In the genomic region with DNA sequence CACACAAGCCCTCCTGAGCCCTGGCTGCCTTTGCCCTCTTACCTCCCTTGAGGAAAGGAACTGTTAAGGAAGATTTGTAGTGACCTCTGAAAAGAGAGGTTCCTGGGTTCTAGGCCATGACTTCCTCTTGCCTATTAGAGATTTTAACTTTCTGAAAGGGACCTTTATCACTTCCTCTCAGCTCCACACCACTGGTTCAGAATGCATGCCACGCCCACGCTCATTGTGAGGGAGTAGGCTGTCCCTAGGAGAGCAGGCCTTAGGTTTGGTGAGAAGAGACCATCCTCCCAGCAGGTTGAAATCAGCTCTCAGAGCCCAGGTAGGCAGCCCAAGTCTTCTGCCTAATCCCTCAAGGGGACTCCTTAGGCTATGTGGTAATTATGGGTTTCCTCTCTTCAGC, we compare ENCODE assay signal across 25 mouse cellular contexts. TPM values are rescaled to one million over a fixed set of nuclear protein-coding genes. Genes with fewer than 3 reads are reported as not detected.
DNase-seq lines count a peak whose midpoint lies in the region; ATAC-seq and TF ChIP-seq lines count a peak whose summit lies in the region.
"Had no signal": no experiment of that assay in that cellular context is flagged by ENCODE, and none has a peak within 500 bp of the region (broad histone marks: within the 10 kb centered on the region; RNA-seq: fewer than 3 reads in every experiment).

No protein-coding gene starts in this region.

- H3K4me3 ChIP-seq in G1E (ENCODE audit: low read depth, low read length): no peak overlapping the region
- no peak overlapping the region for H3K4me3 ChIP-seq in forebrain, embryonic 12.5 days (replicated peaks)
- no peak overlapping the region for H3K4me3 ChIP-seq in embryonic facial prominence, embryonic 10.5 days
- H3K4me3 ChIP-seq: heart, adult 2 months; hindbrain, embryonic 13.5 days; kidney, embryonic 15.5 days; limb, embryonic 10.5 days; midbrain, embryonic 13.5 days; stomach, embryonic 15.5 days had no signal

- no peak for TF ChIP-seq CTCF in G1E (IDR thresholded peaks at IDR 0.05; ENCODE audit: low read depth, low read length)

- no peaks in the 10 kb centered on the region for H3K27me3 ChIP-seq in G1E (ENCODE audit: insufficient read depth, low read length)
- H3K27me3 ChIP-seq in forebrain, embryonic 12.5 days: no peaks in the 10 kb centered on the region
- no peaks in the 10 kb centered on the region for H3K27me3 ChIP-seq in embryonic facial prominence, embryonic 10.5 days (replicated peaks; ENCODE audit: low read depth, poor library complexity, severe bottlenecking)
- H3K27me3 ChIP-seq: hindbrain, embryonic 13.5 days; kidney, embryonic 15.5 days; midbrain, embryonic 13.5 days; stomach, embryonic 15.5 days had no signal

- no peak overlapping the region for H3K27ac ChIP-seq in forebrain, embryonic 12.5 days
- no peak overlapping the region for H3K27ac ChIP-seq in embryonic facial prominence, embryonic 10.5 days (replicated peaks)
- H3K27ac ChIP-seq: heart, adult 2 months; hindbrain, embryonic 13.5 days; kidney, embryonic 15.5 days; limb, embryonic 10.5 days; midbrain, embryonic 13.5 days; stomach, embryonic 15.5 days had no signal

- H3K36me3 ChIP-seq in G1E (replicated peaks): peaks cover 100% of the 10 kb centered on the region
- H3K36me3 ChIP-seq in forebrain, embryonic 12.5 days (replicated peaks): peaks cover 98% of the 10 kb centered on the region
- peaks cover 100% of the 10 kb centered on the region for H3K36me3 ChIP-seq in embryonic facial prominence, embryonic 10.5 days (replicated peaks)

- no peak; the same call in 1 of the 2 replicates for ATAC-seq in G1E (ENCODE audit: extremely low read depth, insufficient number of reproducible peaks, low FRiP score, poor library complexity, severe bottlenecking)
- peak; percentile 79 for ATAC-seq in common myeloid progenitor, adult 5-6 weeks (replicated peaks; ENCODE audit: low read depth, poor library complexity, severe bottlenecking)
- peak; percentile 54; the same call in 1 of the 2 replicates for ATAC-seq in monocyte, adult 5-6 weeks (replicated peaks; ENCODE audit: insufficient number of reproducible peaks, low FRiP score, low TSS enrichment, poor library complexity, severe bottlenecking)
- no peak for ATAC-seq in forebrain, embryonic 12.5 days (ENCODE audit: low FRiP score)
- ATAC-seq: lung, postnatal 0 days; midbrain, embryonic 13.5 days had no signal

- no peak overlapping the region for H3K4me2 ChIP-seq in forebrain, embryonic 12.5 days
- H3K4me2 ChIP-seq: hindbrain, embryonic 13.5 days; kidney, embryonic 15.5 days; midbrain, embryonic 13.5 days; stomach, embryonic 15.5 days had no signal

- 75% methylated on average over 2 of the region's 2 CpGs for WGBS in forebrain, embryonic 12.5 days
- WGBS in embryonic facial prominence, embryonic 10.5 days: 89% methylated on average over 2 of the region's 2 CpGs

- no peak overlapping the region for H3K9ac ChIP-seq in forebrain, embryonic 12.5 days
- H3K9ac ChIP-seq: hindbrain, embryonic 13.5 days; kidney, embryonic 15.5 days; midbrain, embryonic 13.5 days; stomach, embryonic 15.5 days had no signal

- DNase-seq in A20 (ENCODE audit: low read depth, low spot score): peak; percentile 76
- peak; percentile 28 for DNase-seq in G1E (ENCODE audit: low spot score)
- DNase-seq in embryonic facial prominence, embryonic 10.5 days (ENCODE audit: low spot score): no peak
- DNase-seq in ovary, postnatal 10 days (ENCODE audit: low spot score): no peak
- DNase-seq: adrenal gland, postnatal 10 days; cerebellum, adult 2 months; cerebellum, postnatal 25 days; embryo, embryonic 11 days; gastrocnemius, postnatal 25 days; heart, adult 2 months; kidney, adult 11 months; kidney, postnatal 4 days; liver; right cerebral cortex, adult 18-20 months; thymus, adult 2 months; thymus, postnatal 4 days had no signal

- no peaks in the 10 kb centered on the region for H3K9me3 ChIP-seq in G1E (replicated peaks)
- H3K9me3 ChIP-seq in forebrain, embryonic 12.5 days: no peaks in the 10 kb centered on the region
- H3K9me3 ChIP-seq in embryonic facial prominence, embryonic 10.5 days: no peaks in the 10 kb centered on the region
- H3K9me3 ChIP-seq: hindbrain, embryonic 13.5 days; kidney, embryonic 15.5 days; limb, embryonic 10.5 days; midbrain, embryonic 13.5 days; stomach, embryonic 15.5 days had no signal

- peaks cover 12% of the 10 kb centered on the region for H3K4me1 ChIP-seq in G1E (ENCODE audit: insufficient read depth, low read depth, low read length)
- H3K4me1 ChIP-seq in forebrain, embryonic 12.5 days: no peaks in the 10 kb centered on the region
- H3K4me1 ChIP-seq in embryonic facial prominence, embryonic 10.5 days: no peaks in the 10 kb centered on the region
- H3K4me1 ChIP-seq: hindbrain, embryonic 13.5 days; kidney, embryonic 15.5 days; limb, embryonic 10.5 days; midbrain, embryonic 13.5 days; stomach, embryonic 15.5 days had no signal

RNA-seq across cellular contexts. Expression of gene Pld6, which starts 47.4 kb away (rescaled TPM):
- not detected in 2 replicates for total RNA-seq in G1E (2014; fragmentation: Nextera tagmentation)
- total RNA-seq in G1E (2017): not detected in 2 replicates
- polyA plus RNA-seq in G1E (2012): not detected in 2 replicates
- 2.6 and 3.2 TPM in 2 replicates for total RNA-seq in common myeloid progenitor, adult 5-6 weeks (2017)
- not detected in 3 replicates for total RNA-seq in monocyte, adult 5-6 weeks (2017)
- 2.3 TPM in 2 replicates for polyA plus RNA-seq in forebrain, embryonic 12.5 days (2016; fragmentation: Nextera tagmentation; extraction: Ambion mirVana)
- 4.7 TPM in 2 replicates for polyA plus RNA-seq in embryonic facial prominence, embryonic 10.5 days (2016; fragmentation: Nextera tagmentation; extraction: Ambion mirVana)
- total RNA-seq: gastrocnemius, postnatal 25 days had no signal

Comparison
In these comparisons a context has a peak if more than half of its experiments do, and no peak if none do; other contexts are left out.
1. DNase-seq: peak in A20 (single experiment) and G1E (single experiment); none in embryonic facial prominence, embryonic 10.5 days (single experiment) and ovary, postnatal 10 days (single experiment).
2. ATAC-seq: peak in common myeloid progenitor, adult 5-6 weeks (single experiment) and monocyte, adult 5-6 weeks (single experiment); none in G1E (single experiment) and forebrain, embryonic 12.5 days (single experiment).